ENCODE assay signal across 21 mouse cellular contexts in genomic region chr10:97523366-97523765, GRCm38 (mm10). TPM values are rescaled to one million over a fixed set of nuclear protein-coding genes. Genes with fewer than 3 reads are reported as not detected.
"Had no signal": no experiment of that assay in that cellular context is flagged by ENCODE, and none has a peak within 500 bp of the region (broad histone marks: within the 10 kb centered on the region; RNA-seq: fewer than 3 reads in every experiment).

No protein-coding gene starts in this region.

- H3K9me3 ChIP-seq: liver, embryonic 13.5 days; liver, embryonic 15.5 days; midbrain, embryonic 13.5 days; midbrain, embryonic 15.5 days; neural tube, embryonic 12.5 days; stomach, embryonic 15.5 days had no signal

- H3K27ac ChIP-seq: liver, embryonic 13.5 days; liver, embryonic 15.5 days; macrophage; midbrain, embryonic 13.5 days; midbrain, embryonic 15.5 days; neural tube, embryonic 12.5 days; stomach, embryonic 15.5 days; stomach, postnatal 0 days had no signal

- ATAC-seq: liver, postnatal 0 days; midbrain, embryonic 13.5 days; midbrain, embryonic 15.5 days had no signal

- H3K36me3 ChIP-seq: liver, embryonic 13.5 days; liver, embryonic 15.5 days; midbrain, embryonic 13.5 days; midbrain, embryonic 15.5 days; neural tube, embryonic 12.5 days had no signal

- H3K4me2 ChIP-seq: liver, embryonic 11.5 days; liver, embryonic 13.5 days; liver, embryonic 15.5 days; midbrain, embryonic 11.5 days; midbrain, embryonic 13.5 days; midbrain, embryonic 15.5 days; neural tube, embryonic 12.5 days; stomach, embryonic 15.5 days had no signal

- H3K27me3 ChIP-seq: liver, embryonic 13.5 days; liver, embryonic 15.5 days; megakaryocyte, embryonic 14.5 days; midbrain, embryonic 13.5 days; midbrain, embryonic 15.5 days; neural tube, embryonic 12.5 days; stomach, embryonic 15.5 days had no signal

- H3K9ac ChIP-seq: liver, embryonic 13.5 days; liver, embryonic 15.5 days; liver, postnatal 0 days; midbrain, embryonic 13.5 days; midbrain, embryonic 15.5 days; neural tube, embryonic 12.5 days; stomach, embryonic 15.5 days had no signal

- H3K4me3 ChIP-seq: liver, embryonic 13.5 days; liver, embryonic 15.5 days; megakaryocyte, embryonic 14.5 days; midbrain, embryonic 13.5 days; midbrain, embryonic 15.5 days; neural tube, embryonic 12.5 days; stomach, embryonic 15.5 days had no signal

- H3K4me1 ChIP-seq: liver, embryonic 13.5 days; liver, embryonic 15.5 days; megakaryocyte, embryonic 14.5 days; midbrain, embryonic 13.5 days; midbrain, embryonic 15.5 days; neural tube, embryonic 12.5 days; stomach, embryonic 15.5 days had no signal

- DNase-seq: liver, embryonic 13.5 days; liver, postnatal 0 days; lung, adult 2 months; lung, postnatal 14 days; right cerebral cortex, postnatal 14 days; thymus, adult 2 months; thymus, postnatal 25 days; thymus, postnatal 4 days had no signal

RNA-seq across cellular contexts. Expression of gene Lum, which starts 41.6 kb away (rescaled TPM):
- total RNA-seq: megakaryocyte progenitor cell, adult 5-6 weeks; monocyte, adult 5-6 weeks; neutrophil, adult 5-6 weeks had no signal
- polyA plus RNA-seq: macrophage had no signal

RNA-seq across cellular contexts. Expression of gene Dcn, which starts 44.0 kb away (rescaled TPM):
- total RNA-seq: megakaryocyte progenitor cell, adult 5-6 weeks; monocyte, adult 5-6 weeks had no signal
